Mouse (Mus musculus) liver, adult 2 months (tissue): ENCODE measurements at regions not wholly inside any gene's neighbourhood (a gene's known extent, or its start where the extent isn't known, plus 50 kb on each side); places are given as distances from the start of the nearest gene placed in this dataset.

Experiments
- CTCF ChIP-seq: fragments of 200-500 bp; IDR thresholded peaks from 2 replicates; pipeline ENCODE4 v1.5.1; 2011; ENCODE audit warnings: low read depth, low read length, control low read depth
- POLR2A ChIP-seq: fragments of 200-500 bp; IDR thresholded peaks from 2 replicates; pipeline ENCODE4 v1.6.1; 2011; ENCODE audit warnings: low read length, control low read depth; ENCODE audit not compliant: insufficient read depth; ENCODE audit errors: extremely low read depth

- TF ChIP-seq CTCF (no peak), POLR2A (no peak)
Observed at GRCm38 (mm10) chr10:124249358-124249757, 985.6 kb downstream of the Fam19a2 start.
